Mouse (Mus musculus) heart, adult 2 months (tissue): Measurements from ENCODE around the gene Srgap2.

Experiments used
- CTCF ChIP-seq: fragments of 200-600 bp; IDR thresholded peaks from 2 replicates; pipeline ENCODE4 v1.8.1; 2022; ENCODE audit warnings: antibody characterized with exemption, mild to moderate bottlenecking, moderate library complexity
- EP300 ChIP-seq: fragments of 200-500 bp; IDR thresholded peaks from 2 replicates; pipeline ENCODE4 v1.6.1; 2011; ENCODE audit warnings: low read depth, low read length, control low read depth; ENCODE audit not compliant: insufficient read depth
- POLR2A ChIP-seq: fragments of 200-500 bp; IDR thresholded peaks from 2 replicates; pipeline ENCODE4 v1.6.1; 2011; ENCODE audit warnings: mild to moderate bottlenecking, low read depth, low read length, control low read depth; ENCODE audit not compliant: insufficient read depth

- TF ChIP-seq CTCF (no peak), POLR2A (no peak), EP300 (no peak)
Observed at GRCm38 (mm10) chr1:131511661-131512500, 15.3 kb downstream of the Srgap2 start.
